Comparison of ENCODE assay signal across 10 mouse cellular contexts in genomic region chr7:113986406-113987134, GRCm38 (mm10).
A peak's percentile ranks its signal among the peaks of the same experiment; 100 is the strongest.
DNase-seq lines count a peak whose midpoint lies in the region; ATAC-seq and TF ChIP-seq lines count a peak whose summit lies in the region.
"Had no signal": no experiment of that assay in that cellular context is flagged by ENCODE, and none has a peak within 500 bp of the region (broad histone marks: within the 10 kb centered on the region; RNA-seq: fewer than 3 reads in every experiment).

No protein-coding gene starts in this region.

- ATAC-seq in forebrain, embryonic 14.5 days: no peak
- no peak for ATAC-seq in forebrain, embryonic 13.5 days
- peak; percentile 83 for ATAC-seq in hindbrain, postnatal 0 days

- no peak overlapping the region for H3K4me2 ChIP-seq in forebrain, embryonic 14.5 days (ENCODE audit: low read length)
- H3K4me2 ChIP-seq in forebrain, embryonic 13.5 days: no peak overlapping the region
- no peak overlapping the region for H3K4me2 ChIP-seq in hindbrain, postnatal 0 days (ENCODE audit: low read depth, low read length)

- DNase-seq in forebrain, embryonic 14.5 days (ENCODE audit: low spot score): peak; percentile 65
- peak; percentile 80 for DNase-seq in hindbrain, postnatal 0 days (ENCODE audit: low spot score)
- no peak for DNase-seq in hindbrain, embryonic 10.5 days (ENCODE audit: low spot score)
- DNase-seq in MN1 (ENCODE audit: low spot score): peak; percentile 23
- DNase-seq in cerebellum, adult 9-10 months: peak; percentile 61
- no peak for DNase-seq in spleen, postnatal 36 days (ENCODE audit: low spot score in 2 of 2)
- no peak for DNase-seq in thymus, postnatal 25 days
- DNase-seq: kidney, adult 9 months; thymus, postnatal 14 days had no signal

- no peaks in the 10 kb centered on the region for H3K36me3 ChIP-seq in forebrain, embryonic 14.5 days (ENCODE audit: control insufficient read depth, insufficient read depth, low read length)
- no peaks in the 10 kb centered on the region for H3K36me3 ChIP-seq in forebrain, embryonic 13.5 days (ENCODE audit: poor library complexity, severe bottlenecking)
- no peaks in the 10 kb centered on the region for H3K36me3 ChIP-seq in hindbrain, postnatal 0 days (ENCODE audit: insufficient read depth, low read length)
- no peaks in the 10 kb centered on the region for H3K36me3 ChIP-seq in hindbrain, embryonic 10.5 days

- no peak overlapping the region for H3K9ac ChIP-seq in forebrain, embryonic 14.5 days (ENCODE audit: low read length)
- no peak overlapping the region for H3K9ac ChIP-seq in forebrain, embryonic 13.5 days
- no peak overlapping the region for H3K9ac ChIP-seq in hindbrain, postnatal 0 days (replicated peaks; ENCODE audit: low read length)

- no peak overlapping the region for H3K4me3 ChIP-seq in forebrain, embryonic 14.5 days (ENCODE audit: low read depth, low read length)
- no peak overlapping the region for H3K4me3 ChIP-seq in forebrain, embryonic 13.5 days
- H3K4me3 ChIP-seq in hindbrain, postnatal 0 days (ENCODE audit: low read length): no peak overlapping the region
- no peak overlapping the region for H3K4me3 ChIP-seq in hindbrain, embryonic 10.5 days

- WGBS in forebrain, embryonic 14.5 days: 51% methylated on average over 10 of the region's 10 CpGs
- 69% methylated on average over 10 of the region's 10 CpGs for WGBS in forebrain, embryonic 13.5 days
- 35% methylated on average over 10 of the region's 10 CpGs for WGBS in hindbrain, postnatal 0 days
- WGBS in hindbrain, embryonic 10.5 days: 79% methylated on average over 10 of the region's 10 CpGs

- H3K27ac ChIP-seq in forebrain, embryonic 14.5 days (ENCODE audit: low read depth, low read length): no peak overlapping the region
- no peak overlapping the region for H3K27ac ChIP-seq in forebrain, embryonic 13.5 days
- no peak overlapping the region for H3K27ac ChIP-seq in hindbrain, postnatal 0 days
- no peak overlapping the region for H3K27ac ChIP-seq in hindbrain, embryonic 10.5 days

- no peak for TF ChIP-seq CTCF in hindbrain, postnatal 0 days (IDR thresholded peaks at IDR 0.05; ENCODE audit: low read depth)

- H3K4me1 ChIP-seq in forebrain, embryonic 14.5 days (ENCODE audit: control insufficient read depth, insufficient read depth, low read length): 0 out of 2 replicates have a peak, but pooled peaks cover 2% of the 10 kb centered on the region
- no peaks in the 10 kb centered on the region for H3K4me1 ChIP-seq in forebrain, embryonic 13.5 days
- no peaks in the 10 kb centered on the region for H3K4me1 ChIP-seq in hindbrain, postnatal 0 days (ENCODE audit: insufficient read depth, low read length)
- H3K4me1 ChIP-seq in hindbrain, embryonic 10.5 days (replicated peaks): 0 out of 2 replicates have a peak, but pooled peaks cover 4% of the 10 kb centered on the region

- H3K9me3 ChIP-seq in forebrain, embryonic 14.5 days (replicated peaks; ENCODE audit: control insufficient read depth, low read length): no peaks in the 10 kb centered on the region
- peaks cover 5% of the 10 kb centered on the region; the same call in 1 of the 2 replicates for H3K9me3 ChIP-seq in forebrain, embryonic 13.5 days (replicated peaks)
- 0 out of 2 replicates have a peak, but pooled peaks cover 4% of the 10 kb centered on the region for H3K9me3 ChIP-seq in hindbrain, postnatal 0 days (ENCODE audit: low read length)
- H3K9me3 ChIP-seq in hindbrain, embryonic 10.5 days: peaks cover 4% of the 10 kb centered on the region; the same call in 1 of the 2 replicates

- no peaks in the 10 kb centered on the region for H3K27me3 ChIP-seq in forebrain, embryonic 14.5 days (replicated peaks; ENCODE audit: control insufficient read depth, insufficient read depth, low read length)
- H3K27me3 ChIP-seq in forebrain, embryonic 13.5 days: no peaks in the 10 kb centered on the region
- H3K27me3 ChIP-seq in hindbrain, postnatal 0 days (ENCODE audit: insufficient read depth, low read length): no peaks in the 10 kb centered on the region
- H3K27me3 ChIP-seq in hindbrain, embryonic 10.5 days (ENCODE audit: insufficient read depth, poor library complexity, severe bottlenecking): no peaks in the 10 kb centered on the region

Comparison
In these comparisons a context has a peak if more than half of its experiments do, and no peak if none do; other contexts are left out.
1. DNase-seq: peak in forebrain, embryonic 14.5 days (single experiment), hindbrain, postnatal 0 days (single experiment), MN1 (single experiment) and cerebellum, adult 9-10 months (single experiment); none in hindbrain, embryonic 10.5 days (single experiment), spleen, postnatal 36 days (0 of 2) and thymus, postnatal 25 days (single experiment).